Mouse (Mus musculus): ENCODE data around the gene Cox15. TPM values are rescaled to one million over a fixed set of nuclear protein-coding genes. Genes with fewer than 3 reads are reported as not detected.

Cox15 gene
- polyA plus RNA-seq, 1 experiment from 2014 or later, result 10.4 TPM

DNA sequence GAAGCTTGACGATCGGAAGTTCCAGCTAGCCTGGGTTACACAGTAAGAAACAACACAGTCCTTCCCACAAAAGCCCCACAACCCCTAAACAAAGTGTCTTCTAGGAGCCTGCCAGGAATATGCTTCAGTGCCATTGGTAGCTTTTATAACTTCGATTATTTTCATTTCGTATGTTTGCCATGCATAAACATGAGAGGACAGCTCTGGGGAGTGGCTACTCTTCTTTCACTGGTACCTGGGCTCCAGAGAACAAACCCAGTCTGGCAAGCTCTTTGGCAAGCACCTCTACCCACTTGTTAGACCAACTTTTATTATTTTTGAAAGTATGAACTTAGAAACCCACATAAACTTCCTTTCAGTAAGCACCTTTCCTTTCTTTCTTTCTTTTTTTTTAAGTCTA lies 23.8 kb upstream of the Cox15 start:
- no peaks in the 10 kb centered on the region for H3K9me3 ChIP-seq (replicated peaks)
- H3K9ac ChIP-seq, result no peak overlapping the region
- no peak overlapping the region for H3K27ac ChIP-seq
- no peak for ATAC-seq
- H3K4me1 ChIP-seq, result peaks cover 28% of the 10 kb centered on the region
- H3K36me3 ChIP-seq, result no peaks in the 10 kb centered on the region
- H3K4me3 ChIP-seq, result no peak overlapping the region
- WGBS (ENCODE audit: insufficient replicate concordance), result 68% methylated on average over 4 of the region's 4 CpGs
- no peaks in the 10 kb centered on the region for H3K27me3 ChIP-seq (replicated peaks)
- H3K4me2 ChIP-seq, result no peak overlapping the region

DNA sequence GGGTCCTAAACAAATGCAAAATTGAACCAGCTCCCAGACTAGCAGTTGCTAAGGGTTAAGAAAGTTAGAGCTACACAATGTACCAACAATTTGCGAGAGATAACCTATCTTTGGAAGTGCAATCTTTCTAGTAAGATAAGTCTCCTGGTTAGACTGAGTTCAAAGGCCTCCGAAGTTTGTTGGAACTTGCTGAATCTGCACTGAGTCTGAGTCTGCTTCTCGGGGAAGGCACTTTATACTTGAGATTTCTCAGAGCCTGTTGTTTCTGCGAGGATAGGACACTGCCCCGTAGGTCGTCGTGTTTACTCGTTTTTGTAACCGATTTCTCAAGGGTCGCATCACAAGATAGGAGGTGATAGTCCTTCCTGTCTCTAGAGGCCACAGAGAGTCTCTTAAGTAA lies 22.6 kb upstream of the Cox15 start:
- H3K36me3 ChIP-seq, result no peaks in the 10 kb centered on the region
- H3K4me1 ChIP-seq, result peaks cover 30% of the 10 kb centered on the region
- H3K9me3 ChIP-seq (replicated peaks), result no peaks in the 10 kb centered on the region
- H3K27me3 ChIP-seq (replicated peaks), result no peaks in the 10 kb centered on the region
- no peak overlapping the region for H3K27ac ChIP-seq
- no peak for ATAC-seq
- no peak overlapping the region for H3K4me2 ChIP-seq
- no peak overlapping the region for H3K9ac ChIP-seq
- 21% methylated on average over 10 of the region's 10 CpGs for WGBS (ENCODE audit: insufficient replicate concordance)
- no peak overlapping the region for H3K4me3 ChIP-seq

DNA sequence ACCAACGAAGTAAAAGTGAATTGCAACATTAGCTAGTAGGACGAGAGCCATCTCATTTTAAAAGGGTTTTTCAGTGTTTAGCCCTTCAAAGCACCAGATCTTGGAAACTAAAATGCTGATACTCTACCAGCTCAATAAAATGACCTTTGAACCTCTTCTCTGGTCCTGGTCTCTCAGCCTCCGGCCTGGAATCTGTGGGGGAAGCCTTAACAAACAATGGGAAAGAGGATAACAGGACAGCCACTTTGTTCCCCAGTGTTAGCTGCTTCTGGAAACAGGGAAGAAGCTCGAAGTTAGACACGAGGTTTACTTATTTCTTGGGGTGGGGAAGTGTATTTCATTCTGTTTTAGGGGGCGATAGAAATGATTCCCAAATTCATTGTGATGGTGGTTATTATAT lies 19.5 kb upstream of the Cox15 start:
- H3K27ac ChIP-seq, result no peak overlapping the region
- no peak overlapping the region for H3K9ac ChIP-seq
- ATAC-seq, result no peak
- no peak overlapping the region for H3K4me3 ChIP-seq
- H3K36me3 ChIP-seq, result 0 out of 2 replicates have a peak, but pooled peaks cover 3% of the 10 kb centered on the region
- peaks cover 27% of the 10 kb centered on the region for H3K4me1 ChIP-seq
- 68% methylated on average over 6 of the region's 6 CpGs for WGBS (ENCODE audit: insufficient replicate concordance)
- H3K27me3 ChIP-seq (replicated peaks), result no peaks in the 10 kb centered on the region
- no peaks in the 10 kb centered on the region for H3K9me3 ChIP-seq (replicated peaks)
- no peak overlapping the region for H3K4me2 ChIP-seq

DNA sequence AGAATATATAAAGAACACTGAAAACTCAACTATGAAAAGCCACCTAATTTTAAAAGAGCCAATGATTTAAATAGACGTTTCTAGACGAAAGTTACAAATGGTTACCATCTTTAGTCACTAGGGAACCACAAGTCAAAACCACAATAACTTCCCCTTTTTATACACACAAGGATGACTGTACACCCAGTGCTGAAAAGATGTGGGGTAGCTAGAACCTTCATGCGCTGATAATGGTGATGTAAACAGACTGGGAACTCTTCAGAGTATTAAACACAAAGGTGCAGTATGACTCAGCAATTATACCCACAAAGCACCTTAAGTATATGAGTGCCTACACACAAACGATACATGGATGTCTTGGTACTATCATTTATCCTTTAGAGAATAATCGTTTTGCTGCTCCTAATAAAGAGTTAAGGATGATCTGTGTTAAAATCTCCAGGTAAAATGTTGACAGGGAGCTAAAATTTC lies 18.7 kb upstream of the Cox15 start:
- no peak for ATAC-seq
- Histone ChIP-seq H3K4me3 (no peak overlapping the region), H3K9ac (no peak overlapping the region), H3K27me3 (replicated peaks) (no peaks in the 10 kb centered on the region), H3K4me1 (peaks cover 27% of the 10 kb centered on the region), H3K9me3 (replicated peaks) (no peaks in the 10 kb centered on the region), H3K36me3 (0 out of 2 replicates have a peak, but pooled peaks cover 3% of the 10 kb centered on the region), H3K4me2 (no peak overlapping the region), H3K27ac (no peak overlapping the region)
- 31% methylated on average over 5 of the region's 5 CpGs for WGBS (ENCODE audit: insufficient replicate concordance)

DNA sequence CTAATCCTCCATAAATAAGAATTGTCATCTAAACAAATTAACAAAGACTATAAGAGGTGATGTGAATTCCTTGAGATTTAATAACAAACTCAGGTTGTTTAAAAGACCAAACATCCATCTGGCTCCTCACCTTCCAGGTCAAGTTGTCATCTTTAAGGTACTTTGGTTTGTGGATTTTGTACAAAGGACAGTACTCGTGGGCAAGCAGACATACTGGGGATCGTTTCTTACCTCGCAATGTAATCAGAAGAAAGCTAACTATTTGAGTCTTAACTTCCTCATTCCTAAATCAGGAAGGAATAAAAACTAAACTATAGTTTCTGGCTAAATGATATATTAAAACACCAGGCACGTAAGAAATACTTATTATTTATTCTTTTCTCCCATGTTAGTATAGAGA lies 17.8 kb upstream of the Cox15 start:
- Histone ChIP-seq H3K9me3 (replicated peaks) (no peaks in the 10 kb centered on the region), H3K36me3 (0 out of 2 replicates have a peak, but pooled peaks cover 3% of the 10 kb centered on the region), H3K4me3 (no peak overlapping the region), H3K27ac (no peak overlapping the region), H3K4me2 (no peak overlapping the region), H3K4me1 (peaks cover 24% of the 10 kb centered on the region), H3K27me3 (replicated peaks) (no peaks in the 10 kb centered on the region), H3K9ac (no peak overlapping the region)
- no peak for ATAC-seq
- WGBS (ENCODE audit: insufficient replicate concordance), result 37% methylated on average over 4 of the region's 4 CpGs

DNA sequence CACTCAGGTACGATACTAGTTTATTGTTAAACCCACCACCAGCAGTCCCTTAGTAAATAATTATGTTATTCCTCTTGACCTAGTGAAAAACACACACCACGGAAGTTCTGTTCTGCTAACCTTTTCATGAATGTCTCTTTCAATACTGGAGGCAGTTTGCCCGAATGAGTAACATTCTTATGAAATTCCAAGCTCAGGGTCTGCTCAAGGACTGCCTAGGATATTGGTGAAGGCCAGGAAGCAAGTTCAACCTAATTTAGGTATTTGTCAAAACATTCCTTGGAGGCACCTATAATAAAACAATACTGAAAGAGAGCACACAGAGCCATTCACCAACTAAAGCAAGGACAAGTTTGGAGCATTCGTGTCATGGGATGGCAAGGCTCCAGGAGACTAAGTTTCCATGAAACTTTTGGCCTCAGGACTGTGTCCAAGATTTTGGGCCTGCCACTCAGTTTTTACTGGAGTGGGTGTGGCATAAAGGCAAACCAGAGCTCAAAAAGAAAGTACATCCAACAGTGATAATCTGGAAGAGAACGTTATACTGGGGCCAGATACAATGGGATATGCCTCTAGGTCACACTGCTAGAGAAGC lies 16.7 kb upstream of the Cox15 start:
- Histone ChIP-seq H3K4me2 (no peak overlapping the region), H3K9ac (no peak overlapping the region), H3K9me3 (replicated peaks) (no peaks in the 10 kb centered on the region), H3K36me3 (0 out of 2 replicates have a peak, but pooled peaks cover 3% of the 10 kb centered on the region), H3K4me1 (peaks cover 15% of the 10 kb centered on the region), H3K27me3 (replicated peaks) (no peaks in the 10 kb centered on the region), H3K4me3 (no peak overlapping the region), H3K27ac (no peak overlapping the region)
- no peak for ATAC-seq
- WGBS (ENCODE audit: insufficient replicate concordance), result 67% methylated on average over 5 of the region's 5 CpGs

DNA sequence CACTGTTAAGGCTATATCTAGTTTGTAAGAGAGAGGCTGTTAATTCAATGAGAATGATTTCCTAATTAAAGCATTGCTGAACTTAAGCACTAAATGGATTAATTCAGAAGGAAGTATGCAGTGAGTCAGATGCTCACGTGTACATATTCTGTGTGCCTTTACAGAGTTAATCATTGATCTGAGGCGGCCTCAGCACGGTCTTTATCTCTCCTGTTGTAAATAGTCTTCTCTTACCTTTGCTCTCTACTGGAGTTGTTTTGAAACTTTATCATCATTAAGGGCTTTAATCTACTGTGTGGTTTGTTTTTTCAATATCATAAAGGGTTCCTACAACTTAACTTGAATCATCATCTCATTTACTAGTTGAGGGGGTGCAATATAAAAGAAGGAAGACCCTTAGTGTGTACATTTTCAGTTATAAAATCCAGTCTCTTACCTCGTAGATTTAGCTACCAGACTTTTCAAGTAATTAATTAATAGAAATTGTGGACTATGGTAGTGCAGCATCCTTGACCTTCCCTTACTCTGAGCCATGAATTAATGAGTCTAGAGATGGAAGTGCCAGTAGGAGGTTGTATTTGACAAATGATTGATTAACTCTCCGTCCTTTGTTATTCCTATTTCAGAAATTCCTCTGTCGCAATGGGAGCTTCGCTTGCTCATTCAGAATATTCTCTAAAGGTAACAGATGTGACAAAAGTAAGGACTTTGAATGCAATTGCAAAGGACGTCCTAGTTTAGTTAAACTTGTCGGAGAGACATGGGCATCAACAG lies 14.9 kb upstream of the Cox15 start:
- H3K9ac ChIP-seq, result no peak overlapping the region
- H3K9me3 ChIP-seq (replicated peaks), result no peaks in the 10 kb centered on the region
- no peak overlapping the region for H3K4me3 ChIP-seq
- 61% methylated on average over 9 of the region's 9 CpGs for WGBS (ENCODE audit: insufficient replicate concordance)
- no peaks in the 10 kb centered on the region for H3K27me3 ChIP-seq (replicated peaks)
- H3K4me2 ChIP-seq, result no peak overlapping the region
- H3K27ac ChIP-seq, result no peak overlapping the region
- H3K4me1 ChIP-seq, result peaks cover 3% of the 10 kb centered on the region; the same call in 1 of the 2 replicates
- ATAC-seq, result no peak
- H3K36me3 ChIP-seq, result 0 out of 2 replicates have a peak, but pooled peaks cover 3% of the 10 kb centered on the region

DNA sequence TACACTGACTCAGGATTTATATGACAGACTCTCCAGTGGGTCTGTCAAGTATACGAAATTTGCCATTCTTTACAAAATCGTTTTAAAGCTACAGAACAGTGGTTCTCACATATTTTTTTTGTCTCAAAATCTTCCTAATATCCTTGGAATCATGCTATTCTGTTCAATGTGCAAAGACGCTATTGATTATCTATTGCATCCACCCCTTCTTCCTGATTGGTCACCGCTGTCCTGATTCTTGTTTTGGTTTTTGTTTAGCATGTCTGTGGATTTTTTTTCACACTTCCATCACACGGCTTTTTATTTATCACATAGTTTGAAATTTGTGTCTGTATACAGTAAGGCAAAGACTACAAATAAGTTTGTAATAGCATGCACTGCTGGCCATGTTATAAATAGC lies 13.7 kb upstream of the Cox15 start:
- H3K4me1 ChIP-seq, result 0 out of 2 replicates have a peak, but pooled peaks cover under 1% of the 10 kb centered on the region
- 75% methylated on average over 5 of the region's 5 CpGs for WGBS (ENCODE audit: insufficient replicate concordance)
- H3K27ac ChIP-seq, result no peak overlapping the region
- no peaks in the 10 kb centered on the region for H3K9me3 ChIP-seq (replicated peaks)
- no peak overlapping the region for H3K4me2 ChIP-seq
- H3K36me3 ChIP-seq, result 0 out of 2 replicates have a peak, but pooled peaks cover 3% of the 10 kb centered on the region
- no peak overlapping the region for H3K9ac ChIP-seq
- no peak for ATAC-seq
- H3K4me3 ChIP-seq, result no peak overlapping the region
- H3K27me3 ChIP-seq (replicated peaks), result no peaks in the 10 kb centered on the region

DNA sequence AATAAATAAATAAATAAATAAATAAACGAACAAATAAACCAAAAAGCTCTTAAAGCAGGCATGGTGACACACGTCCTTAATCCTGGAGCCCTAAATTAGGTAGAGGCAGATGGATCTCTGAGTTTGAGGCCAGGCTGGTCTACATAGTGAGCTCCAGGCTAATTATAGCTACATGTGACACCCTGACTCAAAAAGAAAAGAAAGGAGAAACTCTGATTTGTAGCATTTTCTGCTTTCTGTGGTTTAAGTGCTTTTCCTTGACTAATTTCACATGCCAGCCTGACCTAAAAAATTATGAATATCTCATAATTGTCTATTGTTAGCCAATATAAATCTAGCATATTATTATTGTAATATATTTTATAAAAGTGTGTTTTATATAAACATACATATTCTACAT lies 9.6 kb upstream of the Cox15 start:
- Histone ChIP-seq H3K27me3 (replicated peaks) (no peaks in the 10 kb centered on the region), H3K4me1 (no peaks in the 10 kb centered on the region), H3K36me3 (peaks cover 12% of the 10 kb centered on the region; the same call in 1 of the 2 replicates), H3K4me2 (no peak overlapping the region), H3K4me3 (no peak overlapping the region), H3K27ac (no peak overlapping the region), H3K9ac (no peak overlapping the region), H3K9me3 (replicated peaks) (no peaks in the 10 kb centered on the region)
- 66% methylated on average over 2 of the region's 2 CpGs for WGBS (ENCODE audit: insufficient replicate concordance)
- ATAC-seq, result no peak

DNA sequence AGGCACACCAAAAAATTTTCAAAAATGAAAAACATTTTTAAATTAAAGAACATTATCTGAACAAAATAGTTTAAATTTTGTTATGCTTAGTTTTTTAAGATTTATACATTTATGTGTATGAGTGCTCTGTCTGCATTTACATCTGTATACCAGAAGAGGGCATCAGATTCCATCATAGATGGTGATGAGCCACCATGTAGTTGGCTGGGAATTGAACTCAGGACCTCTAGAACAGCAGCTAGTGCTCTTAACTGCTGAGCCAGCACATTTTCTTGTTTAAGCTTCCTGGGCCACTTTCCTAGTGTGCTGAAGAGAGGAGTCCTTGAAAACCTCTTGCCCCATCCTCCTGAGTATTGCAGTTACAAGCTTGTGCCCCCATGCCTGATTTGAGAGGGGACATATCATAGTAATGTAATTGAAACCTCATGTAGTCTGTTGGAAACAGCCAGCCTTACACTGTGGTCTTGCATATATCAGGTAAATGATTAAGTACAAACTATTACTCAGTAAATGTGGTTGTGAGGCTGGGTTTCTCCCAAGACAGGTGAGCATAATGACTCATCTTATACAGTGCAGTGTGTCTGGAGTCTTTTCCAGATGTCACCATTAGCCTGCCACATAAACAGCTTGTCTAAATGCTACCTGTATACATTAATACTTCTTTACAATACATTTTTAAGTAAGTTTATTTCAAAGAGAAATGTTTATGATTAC lies 8.9 kb upstream of the Cox15 start:
- Histone ChIP-seq H3K9me3 (replicated peaks) (no peaks in the 10 kb centered on the region), H3K36me3 (peaks cover 12% of the 10 kb centered on the region; the same call in 1 of the 2 replicates), H3K4me1 (no peaks in the 10 kb centered on the region), H3K27ac (no peak overlapping the region), H3K9ac (no peak overlapping the region), H3K4me2 (no peak overlapping the region), H3K27me3 (replicated peaks) (no peaks in the 10 kb centered on the region), H3K4me3 (no peak overlapping the region)
- no peak for ATAC-seq

DNA sequence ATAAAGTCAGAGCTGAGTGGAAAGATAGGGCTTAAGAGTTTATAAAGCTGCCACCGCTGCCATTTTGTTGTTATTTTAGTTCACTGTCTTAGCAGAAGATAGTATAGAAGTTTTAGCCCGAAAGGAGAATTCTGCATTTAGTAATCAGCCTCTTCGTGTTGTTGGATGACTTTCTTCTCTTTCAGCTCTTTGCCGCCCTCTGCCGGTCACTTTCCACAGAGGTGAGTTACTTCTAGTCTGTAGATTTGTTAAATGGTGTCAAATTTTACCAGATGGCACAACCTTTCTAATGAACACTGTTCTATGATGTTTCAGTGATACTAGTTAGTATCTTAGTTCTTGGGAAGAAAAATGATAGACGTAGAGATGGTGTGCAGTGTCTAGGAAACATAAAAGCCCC lies 7.7 kb upstream of the Cox15 start:
- Histone ChIP-seq H3K4me2 (no peak overlapping the region), H3K27me3 (replicated peaks) (no peaks in the 10 kb centered on the region), H3K4me1 (no peaks in the 10 kb centered on the region), H3K36me3 (peaks cover 12% of the 10 kb centered on the region; the same call in 1 of the 2 replicates), H3K9me3 (replicated peaks) (no peaks in the 10 kb centered on the region), H3K4me3 (no peak overlapping the region), H3K27ac (no peak overlapping the region), H3K9ac (no peak overlapping the region)
- WGBS (ENCODE audit: insufficient replicate concordance), result 19% methylated on average over 6 of the region's 6 CpGs
- ATAC-seq, result no peak

DNA sequence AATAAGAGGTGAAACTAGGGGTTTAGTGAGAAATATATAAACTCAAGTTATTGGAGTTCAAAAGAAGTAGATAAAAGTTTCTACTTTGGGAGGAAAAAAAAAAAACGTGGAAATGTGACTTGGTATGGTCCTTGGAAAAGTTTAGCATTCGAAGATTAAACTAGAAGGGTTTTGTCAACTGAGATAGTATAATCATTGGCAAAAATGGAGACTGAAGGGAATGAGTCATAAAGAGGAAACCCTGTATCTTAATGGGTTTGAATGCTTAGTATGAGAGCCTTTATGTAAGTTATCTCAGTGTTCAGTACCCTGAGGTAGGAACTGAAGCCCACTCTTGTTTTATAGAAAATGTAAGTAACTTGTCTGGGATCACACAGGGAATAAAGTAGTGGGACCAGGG lies 2.1 kb upstream of the Cox15 start:
- no peaks in the 10 kb centered on the region for H3K27me3 ChIP-seq (replicated peaks)

More for the DNA sequence above, 2.1 kb upstream of the Cox15 start:
- no peak overlapping the region for H3K27ac ChIP-seq
- peaks cover 22% of the 10 kb centered on the region for H3K4me1 ChIP-seq
- H3K9me3 ChIP-seq (replicated peaks), result no peaks in the 10 kb centered on the region
- no peak overlapping the region for H3K4me3 ChIP-seq
- no peak for ATAC-seq
- H3K9ac ChIP-seq, result no peak overlapping the region; the same call in 1 of the 2 replicates
- peaks cover 21% of the 10 kb centered on the region for H3K36me3 ChIP-seq
- 65% methylated on average over 2 of the region's 2 CpGs for WGBS (ENCODE audit: insufficient replicate concordance)
- no peak overlapping the region for H3K4me2 ChIP-seq
